Mouse (Mus musculus) lung, embryonic 14.5 days (tissue): ENCODE results near the gene Grm8. TPM values are rescaled to one million over a fixed set of nuclear protein-coding genes. Genes with fewer than 3 reads are reported as not detected.

Experiments used
- ATAC-seq: fragments of 200-750 bp; cut with Nextera tagmentation; 2 replicates; pipeline ENCODE4 v1.8.0; 2017; ENCODE audit warnings: mild to moderate bottlenecking, moderate TSS enrichment, moderate library complexity; ENCODE audit not compliant: insufficient read depth
- DNase-seq: peaks from one replicate; pipeline ENCODE4 v3.0.0-alpha.2; 2015
- H3K27ac ChIP-seq: fragments of 300-500 bp; sonication (generic); 2 replicates; pipeline ENCODE4 v1.5.1; 2014; ENCODE audit warnings: low read depth, mild to moderate bottlenecking, moderate library complexity
- H3K27me3 ChIP-seq: fragments of 300-500 bp; sonication (generic); 2 replicates; pipeline ENCODE4 v1.6.1; 2014; ENCODE audit warnings: low read length, control low read depth; ENCODE audit not compliant: insufficient read depth
- H3K36me3 ChIP-seq: fragments of 300-500 bp; sonication (generic); 2 replicates; pipeline ENCODE4 v1.6.1; 2014; ENCODE audit warnings: control low read depth; ENCODE audit not compliant: insufficient read depth
- H3K4me1 ChIP-seq: fragments of 300-500 bp; sonication (generic); 2 replicates; pipeline ENCODE4 v1.6.1; 2014; ENCODE audit warnings: antibody characterized with exemption, control low read depth; ENCODE audit not compliant: insufficient read depth
- H3K4me2 ChIP-seq: fragments of 300-500 bp; sonication (generic); 2 replicates; pipeline ENCODE4 v1.6.1; 2014; ENCODE audit warnings: mild to moderate bottlenecking
- H3K4me3 ChIP-seq: fragments of 300-500 bp; sonication (generic); 2 replicates; pipeline ENCODE4 v1.5.1; 2014; ENCODE audit warnings: low read depth, low read length
- H3K9ac ChIP-seq: fragments of 300-500 bp; sonication (generic); 2 replicates; pipeline ENCODE4 v1.6.1; 2014
- H3K9me3 ChIP-seq: fragments of 300-500 bp; sonication (generic); 2 replicates; pipeline ENCODE4 v1.6.1; 2016; ENCODE audit warnings: low read depth, low read length, control low read depth
- CTCF ChIP-seq: IDR thresholded peaks from 2 replicates; pipeline ENCODE4 v1.5.1; 2016; ENCODE audit warnings: antibody characterized with exemption, low read depth
- WGBS: fragments of 180-500 bp; shearing (Covaris S2); extraction: QIAGEN DNeasy Blood & Tissue Kit; methylation state at CpG from one replicate; pipeline ENCODE4 v1.1.7; 2014; 5-methylcytosine and 5-hydroxymethylcytosine counted together
- polyA plus RNA-seq: library from polyadenylated mRNA; unstranded; fragments of >200 nt; fragmentation: Nextera tagmentation; extraction: Ambion mirVana; gene quantifications from 2 replicates; pipeline ENCODE4 v1.2.1, GENCODE M21; 2014

Grm8 gene
- polyA plus RNA-seq, 1 experiment from 2014 or later, result not detected

DNA sequence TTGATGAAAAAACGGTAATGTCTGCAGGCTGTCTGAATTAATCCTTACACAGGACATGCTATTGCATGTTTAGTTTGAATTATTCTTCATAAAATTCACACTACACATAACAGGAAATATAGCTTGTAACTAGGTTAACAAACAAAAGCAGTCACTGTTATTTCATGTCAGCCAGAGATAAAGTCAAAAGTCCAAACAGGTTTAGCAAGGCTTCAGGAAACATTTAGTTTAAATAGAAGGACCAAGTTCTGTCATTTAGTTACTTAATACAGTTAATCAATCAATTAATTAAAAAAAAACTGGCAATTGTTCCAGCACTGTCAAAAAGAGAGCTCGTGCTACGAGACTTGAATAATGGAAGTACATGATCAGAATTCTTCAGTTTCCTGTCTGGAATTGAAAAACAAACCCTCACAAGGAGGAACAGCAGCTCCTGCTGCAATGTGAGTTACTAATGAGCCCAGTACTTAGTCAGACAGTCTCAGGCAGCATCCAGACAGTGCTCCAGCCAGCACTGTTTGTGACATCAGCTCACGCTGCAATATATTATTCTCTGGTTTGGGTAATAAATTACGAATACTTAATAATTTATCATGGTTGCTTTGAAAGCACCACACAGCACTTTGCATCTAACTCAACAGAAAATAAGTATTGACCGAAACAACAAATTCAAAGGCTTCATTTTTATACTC is 334.0 kb downstream of the Grm8 start:
- no peak overlapping the region for H3K4me2 ChIP-seq
- ATAC-seq (no peak), DNase-seq (no peak)
- H3K27me3 ChIP-seq, result no peaks in the 10 kb centered on the region
- no peak overlapping the region for H3K4me3 ChIP-seq
- H3K27ac ChIP-seq, result no peak overlapping the region
- H3K4me1 ChIP-seq, result no peaks in the 10 kb centered on the region
- WGBS, result 58% methylated on average over 6 of the region's 6 CpGs
- no peak for TF ChIP-seq CTCF
- H3K9me3 ChIP-seq, result no peaks in the 10 kb centered on the region
- no peak overlapping the region for H3K9ac ChIP-seq
- H3K36me3 ChIP-seq, result no peaks in the 10 kb centered on the region

DNA sequence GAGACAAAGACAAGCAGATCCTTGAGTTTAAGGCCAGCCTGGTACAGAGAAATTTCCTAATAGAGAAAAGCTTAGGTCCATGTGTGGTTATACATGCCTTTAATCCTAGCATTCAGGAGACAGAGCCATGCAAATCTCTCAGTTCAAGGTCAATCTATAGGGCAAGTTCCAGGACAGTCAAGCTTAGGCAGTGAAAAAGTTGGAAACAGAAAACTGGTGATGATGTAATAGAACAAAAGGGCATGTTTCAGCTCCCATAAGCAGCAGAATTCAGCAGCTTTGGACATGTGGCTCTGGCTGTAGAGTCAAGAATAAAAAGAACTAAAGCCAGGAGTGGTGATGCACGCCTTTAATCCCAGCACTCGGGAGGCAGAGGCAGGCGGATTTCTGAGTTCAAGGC is 336.2 kb downstream of the Grm8 start:
- no peak overlapping the region for H3K9ac ChIP-seq
- H3K9me3 ChIP-seq, result no peaks in the 10 kb centered on the region
- H3K27ac ChIP-seq, result no peak overlapping the region
- no peak for DNase-seq
- no peak overlapping the region for H3K4me2 ChIP-seq
- H3K27me3 ChIP-seq, result no peaks in the 10 kb centered on the region
- no peaks in the 10 kb centered on the region for H3K36me3 ChIP-seq
- H3K4me3 ChIP-seq, result no peak overlapping the region
- WGBS, result 91% methylated on average over 3 of the region's 3 CpGs
- TF ChIP-seq CTCF, result no peak
- ATAC-seq, result no peak
- no peaks in the 10 kb centered on the region for H3K4me1 ChIP-seq

DNA sequence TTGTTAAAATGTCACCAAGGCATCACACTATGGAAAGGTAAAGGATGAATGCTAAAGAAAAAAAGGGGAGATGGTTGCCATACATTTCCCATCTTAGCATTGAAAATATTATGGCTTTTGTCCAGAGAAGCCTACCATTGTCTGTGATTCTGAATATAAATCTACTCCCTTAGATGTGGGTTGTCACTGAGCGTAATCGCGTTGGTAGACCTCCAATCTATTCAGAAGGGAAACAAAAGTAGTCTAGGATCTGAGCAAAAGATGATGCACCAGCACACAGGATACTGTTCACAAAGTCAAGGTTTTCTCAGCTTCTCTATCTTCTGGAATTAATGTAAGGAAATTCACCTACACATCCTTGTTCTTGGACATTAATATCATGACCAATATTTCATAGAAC is 345.4 kb downstream of the Grm8 start:
- Histone ChIP-seq H3K9ac (no peak overlapping the region), H3K27me3 (no peaks in the 10 kb centered on the region), H3K4me2 (no peak overlapping the region), H3K4me1 (no peaks in the 10 kb centered on the region), H3K36me3 (no peaks in the 10 kb centered on the region), H3K9me3 (no peaks in the 10 kb centered on the region), H3K4me3 (no peak overlapping the region), H3K27ac (no peak overlapping the region)
- DNase-seq (no peak), ATAC-seq (no peak)
- 85% methylated on average over 3 of the region's 3 CpGs for WGBS
- no peak for TF ChIP-seq CTCF

DNA sequence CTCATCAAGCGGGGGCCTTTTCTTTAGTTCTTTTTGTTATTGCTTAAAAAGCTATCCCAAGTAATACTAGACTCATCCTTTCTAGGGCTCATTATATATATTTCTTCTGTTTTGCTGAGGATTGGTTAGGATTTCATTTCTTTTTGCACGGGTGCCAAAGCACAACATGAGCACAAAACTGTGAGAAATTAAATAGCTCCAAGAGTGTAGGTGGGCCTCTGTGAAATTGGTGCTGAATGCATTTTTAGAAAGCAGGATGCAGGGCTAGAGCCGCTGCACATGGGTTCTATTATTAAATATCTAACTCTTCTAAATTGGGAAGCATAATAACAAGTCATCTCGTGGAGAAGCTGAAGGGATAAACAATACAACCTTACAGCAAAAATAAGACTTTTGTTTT is 345.8 kb downstream of the Grm8 start:
- Histone ChIP-seq H3K27me3 (no peaks in the 10 kb centered on the region), H3K4me2 (no peak overlapping the region), H3K36me3 (no peaks in the 10 kb centered on the region), H3K27ac (no peak overlapping the region), H3K4me1 (no peaks in the 10 kb centered on the region), H3K4me3 (no peak overlapping the region), H3K9me3 (no peaks in the 10 kb centered on the region), H3K9ac (no peak overlapping the region)
- WGBS, result 81% methylated on average over 4 of the region's 4 CpGs
- ATAC-seq, result no peak
- TF ChIP-seq CTCF, result no peak
- no peak for DNase-seq

DNA sequence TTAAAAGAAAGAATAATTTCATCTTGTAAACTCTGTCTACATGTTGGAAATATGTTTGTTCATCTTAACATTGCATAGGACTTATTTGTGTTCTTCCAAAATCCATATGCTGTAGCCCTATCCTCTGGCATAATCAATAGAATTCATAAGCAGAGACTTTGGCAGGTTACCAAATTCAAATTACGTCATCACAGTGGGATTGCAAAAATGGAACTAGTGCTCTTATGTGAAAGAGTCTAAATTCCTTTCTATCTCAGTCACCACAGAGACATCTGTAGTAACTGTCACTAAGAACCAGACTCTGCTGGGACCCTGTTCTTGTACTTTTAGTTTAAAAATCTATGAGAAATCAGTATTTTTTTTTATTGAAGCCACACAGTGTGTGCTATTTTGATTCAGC is 352.7 kb downstream of the Grm8 start:
- Histone ChIP-seq H3K9me3 (no peaks in the 10 kb centered on the region), H3K4me2 (no peak overlapping the region), H3K4me3 (no peak overlapping the region), H3K36me3 (no peaks in the 10 kb centered on the region), H3K4me1 (no peaks in the 10 kb centered on the region), H3K9ac (no peak overlapping the region), H3K27ac (no peak overlapping the region), H3K27me3 (no peaks in the 10 kb centered on the region)
- ATAC-seq, result no peak
- DNase-seq, result peak; percentile 6
- 52% methylated on average over 1 of the region's 1 CpGs for WGBS
- no peak for TF ChIP-seq CTCF

DNA sequence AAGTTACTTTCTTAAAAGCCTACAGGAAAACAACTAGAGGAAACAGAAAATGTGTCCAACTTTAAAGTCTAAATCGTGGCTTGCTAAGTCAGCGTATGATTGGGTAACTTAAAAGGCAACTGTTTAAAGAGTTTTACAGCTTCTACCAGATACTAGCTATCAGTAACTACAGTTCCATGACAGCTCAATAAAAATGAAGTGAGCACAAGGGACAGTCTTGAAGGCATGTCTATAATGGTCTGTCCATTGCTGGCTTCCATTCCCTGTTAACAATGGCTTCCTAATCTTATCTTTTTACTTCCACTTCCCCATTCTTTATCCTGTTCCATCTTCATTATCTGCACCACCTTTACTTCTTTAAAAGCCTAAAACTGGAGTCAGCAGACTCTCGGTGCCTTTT is 353.6 kb downstream of the Grm8 start:
- no peak overlapping the region for H3K9ac ChIP-seq
- 69% methylated on average over 3 of the region's 3 CpGs for whole genome bisulfite sequencing
- no peaks in the 10 kb centered on the region for H3K4me1 ChIP-seq
- DNase-seq, result no peak
- ATAC-seq, result no peak
- no peaks in the 10 kb centered on the region for H3K27me3 ChIP-seq
- H3K4me2 ChIP-seq, result no peak overlapping the region
- no peak overlapping the region for H3K27ac ChIP-seq
- H3K4me3 ChIP-seq, result no peak overlapping the region
- no peaks in the 10 kb centered on the region for H3K36me3 ChIP-seq
- no peaks in the 10 kb centered on the region for H3K9me3 ChIP-seq
- TF ChIP-seq CTCF, result no peak

DNA sequence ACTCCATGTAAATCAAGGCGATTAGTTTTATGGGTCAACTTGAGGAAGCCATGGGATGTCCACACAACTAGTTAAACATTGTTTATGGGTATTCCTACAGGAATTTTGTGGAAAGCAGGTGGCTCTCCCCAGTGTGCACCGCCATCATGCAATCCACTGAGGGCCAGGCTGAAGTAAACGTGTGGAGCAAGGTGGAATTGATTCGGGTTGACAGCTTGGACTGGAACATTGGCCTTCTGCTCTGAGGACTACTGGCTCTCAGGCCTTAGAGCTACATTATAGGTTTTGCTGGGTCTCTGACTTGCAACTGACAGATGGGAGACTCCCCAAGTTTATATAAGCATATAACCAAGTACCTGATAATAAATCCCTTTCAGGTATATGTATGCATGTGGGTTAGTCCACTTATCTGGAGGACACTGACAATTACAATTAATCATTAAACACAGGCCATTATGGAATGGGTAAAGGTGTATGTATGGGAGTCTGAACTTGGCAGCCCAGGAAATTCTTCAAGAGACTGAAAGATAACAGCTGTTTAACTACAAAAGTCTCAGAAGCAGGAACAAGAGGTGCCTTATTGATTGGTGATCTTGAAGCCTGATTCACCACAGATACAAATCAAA is 359.2 kb downstream of the Grm8 start:
- Histone ChIP-seq H3K9ac (no peak overlapping the region), H3K4me3 (no peak overlapping the region), H3K27ac (no peak overlapping the region), H3K9me3 (no peaks in the 10 kb centered on the region), H3K36me3 (no peaks in the 10 kb centered on the region), H3K27me3 (no peaks in the 10 kb centered on the region), H3K4me2 (no peak overlapping the region), H3K4me1 (no peaks in the 10 kb centered on the region)
- no peak for ATAC-seq
- DNase-seq, result no peak
- 70% methylated on average over 4 of the region's 4 CpGs for WGBS
- TF ChIP-seq CTCF, result no peak
